Mouse (Mus musculus): ENCODE data around the gene Nqo1.

Nqo1 gene

GRCm38 (mm10) chr8:107403038-107403781 is at the start of gene Nqo1:
Nqo1 (minus strand) TSS chr8:107403206.
- peak; percentile 53 for DNase-seq

DNA sequence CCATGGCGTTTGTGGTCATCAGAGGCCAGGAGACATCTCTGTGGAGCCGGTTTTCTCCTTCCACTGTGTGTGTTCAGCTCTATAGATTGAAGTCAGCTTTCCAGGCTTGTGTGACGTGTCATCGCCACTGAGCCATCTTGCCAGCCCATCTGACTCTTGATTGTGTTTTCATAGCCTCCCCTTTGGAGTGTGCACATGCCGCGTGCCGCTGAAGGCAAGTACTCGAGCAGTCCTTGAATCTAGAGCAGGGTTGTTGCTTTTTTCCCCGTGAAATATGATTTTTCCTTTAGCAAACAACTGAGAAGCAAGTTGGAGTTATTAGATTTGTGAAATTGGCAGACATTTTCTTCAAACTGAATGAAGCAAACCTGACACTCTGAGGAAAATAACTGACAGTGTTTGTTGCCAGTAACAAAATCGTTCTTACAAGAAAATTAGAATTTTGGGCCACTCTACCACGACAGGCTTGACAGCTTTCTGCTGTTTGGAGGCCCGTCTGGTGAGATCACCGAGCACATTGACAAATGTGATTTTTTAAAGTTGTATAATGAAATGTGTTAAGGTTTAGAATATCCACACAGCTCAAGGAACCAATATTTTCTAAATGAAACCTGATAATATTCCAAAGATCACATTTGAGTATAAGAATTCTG is 48.5 kb upstream of the Nqo1 start:
- no peak for DNase-seq

GRCm38 (mm10) chr8:107449655-107450054 is 46.6 kb upstream of the Nqo1 start:
- no peak for DNase-seq

DNA sequence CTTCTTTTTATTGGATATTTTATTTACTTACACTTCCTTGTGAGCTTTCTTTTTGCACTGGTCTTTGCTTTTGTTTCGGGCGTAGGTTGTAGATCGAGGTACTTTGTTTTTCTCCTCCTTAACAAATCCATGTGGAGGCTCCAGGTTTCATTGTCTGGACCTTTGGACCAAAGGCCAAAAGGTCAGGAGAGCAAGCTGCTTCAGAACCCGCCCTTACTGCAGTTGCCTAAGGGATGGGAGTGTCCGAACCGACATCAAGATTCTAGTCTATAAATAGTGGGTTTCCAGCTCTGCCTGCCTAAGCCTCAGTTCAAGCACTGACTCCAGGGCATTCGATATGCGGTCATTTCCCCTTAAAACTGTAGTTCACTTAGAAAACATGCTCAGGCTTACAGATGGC is 46.1 kb upstream of the Nqo1 start:
- DNase-seq, result no peak

DNA sequence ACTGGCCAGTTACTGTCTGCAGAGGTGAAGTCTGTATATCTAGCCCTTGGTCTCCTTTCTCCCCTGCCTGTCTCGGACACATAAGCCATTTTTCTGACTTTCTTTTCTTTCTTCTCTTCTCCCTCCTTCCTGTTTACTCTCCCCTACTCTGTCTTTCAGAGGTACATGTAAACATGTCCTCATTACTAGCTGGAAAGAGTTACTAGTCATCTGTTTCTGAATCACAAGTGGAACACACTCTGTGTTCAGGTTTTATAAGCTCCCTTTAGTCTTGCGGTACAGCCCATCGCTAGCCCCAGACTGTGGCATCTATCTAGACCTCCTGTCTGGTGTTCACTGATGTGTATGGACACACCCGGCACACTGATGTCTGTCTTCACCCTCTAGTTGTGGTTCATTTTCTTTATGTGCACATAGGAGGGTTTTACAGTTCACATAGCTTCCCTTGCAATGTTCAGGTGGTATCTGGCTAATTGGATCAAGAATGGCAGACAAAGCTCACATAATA is 45.4 kb upstream of the Nqo1 start:
- DNase-seq, result no peak

DNA sequence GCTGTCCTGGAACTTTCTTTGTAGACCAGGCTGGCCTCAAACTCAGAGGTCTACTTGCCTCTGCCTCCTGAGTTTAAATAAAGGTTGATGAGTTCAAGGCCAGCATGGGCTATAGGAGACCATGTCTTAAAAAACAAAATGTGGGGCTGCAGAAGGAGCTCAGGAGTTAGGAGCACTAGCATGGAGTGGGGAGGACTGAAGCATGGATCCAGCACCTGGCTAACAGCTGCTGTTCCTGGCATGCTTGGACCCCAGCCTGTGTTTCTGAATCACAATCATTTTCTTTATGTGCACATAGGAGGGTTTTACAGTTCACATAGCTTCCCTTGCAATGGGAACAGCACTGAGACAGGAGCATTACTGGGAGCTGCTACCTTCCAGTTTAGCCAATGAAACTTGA is 44.7 kb upstream of the Nqo1 start:
- no peak for DNase-seq

- DNase-seq, result no peak
Observed at GRCm38 (mm10) chr8:107444626-107445025, 41.6 kb upstream of the Nqo1 start.

- no peak for DNase-seq
Observed at GRCm38 (mm10) chr8:107439880-107440625, 37.0 kb upstream of the Nqo1 start.

DNA sequence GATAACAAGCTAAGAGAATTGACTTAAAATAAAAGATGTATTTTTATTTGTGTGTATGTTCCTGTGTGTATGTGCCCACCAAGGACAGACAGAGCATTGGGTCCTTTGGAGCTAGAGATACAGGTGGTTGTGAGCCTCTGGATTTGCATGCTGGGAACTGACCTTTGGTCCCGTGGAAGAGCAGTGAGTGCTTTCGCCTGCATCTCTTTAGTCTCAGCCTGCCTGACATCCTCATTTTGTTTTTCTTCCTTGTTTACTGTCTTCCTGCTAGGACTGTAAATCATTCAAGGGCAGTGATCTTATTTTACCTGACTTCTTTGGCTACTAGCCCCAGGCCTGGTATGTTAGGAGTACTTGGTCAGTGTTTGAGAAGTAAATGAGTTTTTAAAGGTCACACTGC is 34.7 kb upstream of the Nqo1 start:
- no peak for DNase-seq

DNA sequence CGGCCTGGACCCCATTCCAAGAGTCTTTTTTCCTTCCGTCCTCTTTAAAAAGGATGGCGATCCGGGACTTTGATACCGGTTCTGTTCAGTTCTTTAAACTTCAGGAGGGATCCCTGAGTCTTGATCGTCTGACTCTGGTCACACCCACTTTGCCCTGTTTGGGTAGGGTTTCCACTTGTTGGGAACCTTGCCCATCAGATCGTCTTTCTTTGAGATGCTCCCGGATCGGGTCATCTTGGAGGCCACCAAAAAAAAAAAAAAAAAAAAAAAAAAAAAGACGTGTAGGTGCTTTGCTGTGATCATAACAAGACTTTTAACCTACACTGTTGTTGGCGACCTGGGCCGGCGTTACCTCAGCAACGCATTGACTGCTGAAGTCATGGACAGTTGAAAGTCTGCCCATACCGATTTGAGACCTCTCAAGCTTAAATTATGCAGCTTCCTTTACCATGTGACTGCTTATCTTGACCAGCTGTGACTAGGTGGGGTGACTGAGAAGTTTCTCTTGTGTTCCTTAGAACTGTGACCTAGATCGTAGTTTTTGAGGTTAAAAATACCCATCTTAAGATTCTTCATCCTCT is 33.9 kb upstream of the Nqo1 start:
- DNase-seq, result no peak

DNA sequence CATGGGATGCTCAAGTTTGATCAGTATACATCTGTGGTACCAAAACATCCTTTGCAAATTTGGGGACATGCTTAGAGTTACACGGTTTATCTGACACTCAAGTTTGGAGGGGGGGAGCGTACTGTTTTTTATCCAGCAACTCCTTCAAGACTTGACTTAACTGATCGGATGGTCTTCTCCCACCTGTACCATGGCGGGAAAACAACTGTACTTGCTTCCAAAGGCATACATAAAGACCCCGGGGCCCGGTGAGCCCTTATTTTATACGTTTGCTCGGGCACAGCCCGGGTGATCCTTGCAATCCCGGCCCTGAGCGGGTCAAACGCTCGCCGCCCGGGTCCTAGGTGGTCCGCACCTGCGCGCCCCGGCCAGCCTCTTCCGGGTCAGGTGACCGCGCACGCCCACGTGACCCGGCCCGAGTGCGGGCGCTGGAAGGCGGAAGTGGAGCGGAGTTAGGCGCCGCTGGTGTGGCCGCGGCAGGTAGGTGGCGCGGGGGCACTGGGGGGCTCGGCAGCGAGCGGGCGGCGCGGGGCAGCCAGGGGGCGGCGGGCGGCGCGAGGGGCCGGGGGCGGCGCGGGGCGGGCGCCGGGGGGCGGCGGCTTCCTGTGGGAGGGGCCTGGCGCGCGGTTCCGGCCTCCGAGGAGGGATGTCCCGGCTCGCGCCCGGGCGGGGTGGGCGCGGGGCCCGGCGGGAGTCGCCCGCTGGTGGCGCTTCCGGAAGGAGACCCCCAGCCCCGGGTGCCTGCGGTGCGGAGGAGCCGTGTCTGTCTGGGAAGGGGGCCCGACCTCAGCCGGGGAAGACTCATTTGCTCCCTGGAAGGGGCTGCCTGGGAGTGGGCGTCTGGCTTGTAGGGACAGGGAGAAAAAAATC is 33.2 kb upstream of the Nqo1 start, which contains the start of gene Wwp2:
Wwp2 (plus strand) TSS at position 404 of the 870 bp plus-strand sequence.
- peak; percentile 76 for DNase-seq

DNA sequence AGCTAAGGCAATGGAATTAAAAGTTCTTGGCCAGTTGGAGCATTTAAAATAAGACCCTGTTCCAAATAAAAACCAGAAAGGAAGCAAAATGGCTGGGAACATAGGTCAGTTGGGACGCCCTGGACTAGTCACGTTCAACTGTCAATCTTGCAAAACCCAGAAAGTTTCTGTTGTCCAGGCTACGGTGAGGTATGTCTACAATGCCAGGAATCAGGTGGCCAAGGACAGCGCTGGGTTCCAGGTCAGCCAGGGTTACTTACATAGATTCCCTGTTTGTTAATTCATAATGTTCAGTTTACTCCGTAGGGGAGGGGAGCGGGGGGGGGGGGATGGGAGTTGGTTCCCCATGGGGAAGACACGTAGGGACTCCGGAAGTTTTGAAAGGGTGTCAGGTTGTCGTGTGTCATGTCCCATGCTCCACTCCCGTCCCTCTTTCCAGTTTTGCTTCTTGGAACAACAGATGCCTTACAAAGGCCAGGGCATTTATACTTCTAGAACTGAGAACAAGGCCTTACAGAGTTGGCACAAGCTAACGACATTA is 32.5 kb upstream of the Nqo1 start:
- no peak for DNase-seq

DNA sequence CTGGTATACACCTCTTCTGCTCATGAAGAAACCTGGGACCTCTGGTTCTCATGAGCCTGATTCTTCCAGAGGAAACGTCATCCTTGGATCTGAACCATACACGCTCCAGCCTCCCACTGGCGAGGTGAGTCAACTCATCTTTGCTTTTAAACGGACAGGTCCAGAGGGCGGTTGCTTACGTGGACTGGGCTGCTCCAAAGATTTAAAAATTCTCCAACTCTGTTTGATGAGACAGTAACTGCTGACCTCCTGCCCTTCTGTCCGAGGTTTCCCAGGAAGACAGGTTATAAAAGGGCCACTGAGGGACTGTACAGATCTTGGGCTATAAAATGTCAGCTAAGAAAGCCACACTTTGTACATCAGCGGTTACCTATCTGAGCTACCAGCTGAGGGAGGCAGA is 27.8 kb upstream of the Nqo1 start:
- no peak for DNase-seq

DNA sequence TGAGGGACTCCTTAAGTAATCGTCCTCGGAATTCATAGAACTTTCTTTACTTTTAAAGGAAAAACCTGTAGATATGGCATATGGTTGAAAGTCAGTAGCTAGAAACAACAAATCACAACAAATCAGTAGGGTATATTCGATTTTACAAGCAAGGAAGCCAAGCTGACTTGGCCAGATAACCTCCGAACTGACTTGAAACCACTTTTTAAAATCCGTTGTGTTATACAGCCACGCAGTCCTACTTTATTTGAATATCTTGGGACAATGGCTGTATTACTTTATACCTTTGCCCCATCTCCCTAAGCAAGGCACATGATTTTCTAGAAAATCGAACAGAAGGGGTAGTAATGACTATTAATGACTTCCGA is 22.2 kb upstream of the Nqo1 start:
- no peak for DNase-seq

DNA sequence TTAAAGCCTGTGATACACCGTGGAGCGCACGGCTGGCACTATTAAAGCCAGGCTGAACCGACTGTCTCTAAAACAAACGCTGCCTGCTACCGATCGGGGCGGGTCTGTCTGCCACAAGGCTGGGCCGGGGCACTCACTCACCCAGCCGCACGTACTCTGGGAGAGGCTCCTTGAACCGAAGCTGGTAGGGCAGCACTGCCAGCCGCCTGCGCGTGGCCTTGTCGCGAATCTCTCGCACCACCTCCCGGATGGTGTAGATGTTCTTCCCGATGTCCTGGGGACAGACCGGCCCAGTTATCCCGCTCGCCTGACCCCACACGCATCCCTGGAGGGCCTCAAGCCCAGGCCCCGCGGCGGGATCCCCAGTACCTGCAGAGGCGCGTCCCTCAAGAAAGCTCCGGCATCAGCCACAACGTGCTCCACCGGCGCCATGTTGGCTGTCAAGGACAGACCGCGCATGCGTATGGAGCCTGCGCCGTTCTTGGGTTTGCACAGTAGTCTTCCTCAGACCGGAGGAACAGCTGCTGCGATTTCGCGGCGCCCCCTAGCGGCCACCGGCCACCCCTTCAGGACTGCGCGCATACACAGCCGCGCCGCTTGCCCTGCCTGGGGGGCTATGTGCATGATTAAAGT is 21.7 kb upstream of the Nqo1 start, which contains the start of gene Nob1:
Nob1 (minus strand) TSS at position 455 of the 633 bp plus-strand sequence.
- DNase-seq, result peak; percentile 95

GRCm38 (mm10) chr8:107424176-107424575 is 21.2 kb upstream of the Nqo1 start:
- no peak for DNase-seq

- no peak for DNase-seq
Observed at GRCm38 (mm10) chr8:107417001-107417400, 14.0 kb upstream of the Nqo1 start.

- DNase-seq, result no peak
Observed at GRCm38 (mm10) chr8:107413881-107414280, 10.9 kb upstream of the Nqo1 start.

DNA sequence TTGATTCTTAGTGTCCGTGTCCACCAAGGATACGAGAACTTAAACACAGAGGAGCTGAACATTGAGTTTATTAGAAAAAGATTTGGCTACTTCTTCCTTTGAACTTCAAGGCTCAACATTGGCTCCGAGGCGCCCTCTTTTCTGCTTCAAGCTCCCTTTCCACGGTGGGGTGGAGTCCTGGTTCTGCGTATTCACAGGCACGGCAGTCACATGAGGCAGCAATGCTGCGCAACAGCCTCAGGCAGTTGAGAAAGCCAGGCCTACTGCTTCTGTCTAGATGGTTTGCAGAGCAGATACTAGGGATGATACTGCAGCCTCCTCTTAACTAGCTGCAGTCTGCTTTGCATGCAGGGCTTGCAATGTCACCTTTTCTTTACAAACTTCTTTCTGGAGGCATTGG is 9.5 kb upstream of the Nqo1 start:
- DNase-seq, result no peak

- no peak for DNase-seq
Observed at GRCm38 (mm10) chr8:107411391-107411790, 8.4 kb upstream of the Nqo1 start.

GRCm38 (mm10) chr8:107405935-107406334 is 2.9 kb upstream of the Nqo1 start:
- DNase-seq, result no peak
